Mouse (Mus musculus) limb, embryonic 13.5 days (tissue): ENCODE measurements around the gene Acacb. TPM values are rescaled to one million over a fixed set of nuclear protein-coding genes. Genes with fewer than 3 reads are reported as not detected.

ENCODE experiments used
- ATAC-seq: fragments of 200-750 bp; cut with Nextera tagmentation; 2 replicates; pipeline ENCODE4 v1.8.0; 2017; ENCODE audit warnings: low read depth, moderate number of reproducible peaks, moderate TSS enrichment; ENCODE audit not compliant: low FRiP score
- H3K27ac ChIP-seq: fragments of 300-500 bp; sonication (generic); 2 replicates; pipeline ENCODE4 v1.5.1; 2015; ENCODE audit warnings: inconsistent platforms, mild to moderate bottlenecking, moderate library complexity
- H3K27me3 ChIP-seq: fragments of 300-500 bp; sonication (generic); 2 replicates; pipeline ENCODE4 v1.6.1; 2015; ENCODE audit warnings: mild to moderate bottlenecking, inconsistent platforms
- H3K36me3 ChIP-seq: fragments of 300-500 bp; sonication (generic); 2 replicates; pipeline ENCODE4 v1.6.1; 2015; ENCODE audit warnings: inconsistent platforms, mild to moderate bottlenecking, moderate library complexity
- H3K4me1 ChIP-seq: fragments of 300-500 bp; sonication (generic); 2 replicates; pipeline ENCODE4 v1.6.1; 2015; ENCODE audit warnings: inconsistent platforms
- H3K4me2 ChIP-seq: fragments of 300-500 bp; sonication (generic); replicated peaks from 2 replicates; pipeline ENCODE4 v1.6.1; 2015; ENCODE audit warnings: inconsistent platforms, mild to moderate bottlenecking, moderate library complexity
- H3K4me3 ChIP-seq: fragments of 300-500 bp; sonication (generic); 2 replicates; pipeline ENCODE4 v1.5.1; 2015; ENCODE audit warnings: moderate library complexity, mild to moderate bottlenecking, inconsistent platforms
- H3K9ac ChIP-seq: fragments of 300-500 bp; sonication (generic); 2 replicates; pipeline ENCODE4 v1.6.1; 2015; ENCODE audit warnings: mild to moderate bottlenecking, inconsistent platforms
- H3K9me3 ChIP-seq: fragments of 300-500 bp; sonication (generic); 2 replicates; pipeline ENCODE4 v1.6.1; 2016; ENCODE audit warnings: inconsistent platforms
- WGBS: fragments of 180-500 bp; shearing (Covaris S2); methylation state at CpG from one replicate; pipeline ENCODE4 v1.1.7; 2015; 5-methylcytosine and 5-hydroxymethylcytosine counted together
- polyA plus RNA-seq: library from polyadenylated mRNA; unstranded; fragments of >200 nt; fragmentation: Nextera tagmentation; extraction: Ambion mirVana; gene quantifications from 2 replicates; pipeline ENCODE4 v1.2.1, GENCODE M21; 2015

Acacb gene
- polyA plus RNA-seq, 1 experiment from 2014 or later = 4.3 TPM

GRCm38 (mm10) chr5:114299883-114300610, 153.7 kb downstream of the Acacb start:
- H3K36me3 ChIP-seq = no peaks in the 10 kb centered on the region
- H3K27ac ChIP-seq = no peak overlapping the region
- no peak overlapping the region for H3K4me3 ChIP-seq
- ATAC-seq = no peak
- H3K27me3 ChIP-seq = 0 out of 2 replicates have a peak, but pooled peaks cover 2% of the 10 kb centered on the region
- peaks cover 27% of the 10 kb centered on the region for H3K4me1 ChIP-seq
- WGBS = 83% methylated on average over 24 of the region's 24 CpGs
- H3K9me3 ChIP-seq = no peaks in the 10 kb centered on the region
- no peak overlapping the region for H3K4me2 ChIP-seq
- no peak overlapping the region for H3K9ac ChIP-seq

Other genes with a start within 250 kb of the Acacb start
- 83.1 and 90.2 TPM in 2 replicates for gene Coro1c, start 237.8 kb upstream of the Acacb start, polyA plus RNA-seq
- 15.9 and 18.7 TPM in 2 replicates for gene Ssh1, start 152.6 kb upstream of the Acacb start, polyA plus RNA-seq
- not detected in 2 replicates for gene Dao, start 142.8 kb upstream of the Acacb start, polyA plus RNA-seq
- gene Usp30, start 81.1 kb upstream of the Acacb start, polyA plus RNA-seq = 15.2 and 15.7 TPM in 2 replicates
- 0.05 and 0.23 TPM in 2 replicates for gene Svop, start 55.0 kb upstream of the Acacb start, polyA plus RNA-seq
- gene Alkbh2, start 18.3 kb upstream of the Acacb start, polyA plus RNA-seq = 10.8 and 11.9 TPM in 2 replicates
- 46.9 and 48.3 TPM in 2 replicates for gene Ung, start 16.1 kb upstream of the Acacb start, polyA plus RNA-seq
- not detected in 2 replicates for gene Foxn4, start 127.3 kb downstream of the Acacb start, polyA plus RNA-seq
- 0.98 and 1.3 TPM in 2 replicates for gene Myo1h, start 142.6 kb downstream of the Acacb start, polyA plus RNA-seq
- gene Kctd10, start 234.0 kb downstream of the Acacb start, polyA plus RNA-seq = 87.3 and 90.6 TPM in 2 replicates
- 42.1 and 46.0 TPM in 2 replicates for gene Ube3b, start 234.1 kb downstream of the Acacb start, polyA plus RNA-seq